Mouse (Mus musculus) limb, embryonic 10.5 days (tissue): ENCODE measurements around the gene Rtf1. TPM values are rescaled to one million over a fixed set of nuclear protein-coding genes. Genes with fewer than 3 reads are reported as not detected.

Source experiments
- DNase-seq: peaks from one replicate; pipeline ENCODE4 v3.0.0-alpha.2; 2017; ENCODE audit warnings: low spot score
- H3K27ac ChIP-seq: fragments of 300-500 bp; sonication (generic); 2 replicates; pipeline ENCODE4 v1.5.1; 2016; ENCODE audit warnings: mild to moderate bottlenecking
- H3K27me3 ChIP-seq: fragments of 300-500 bp; sonication (generic); 2 replicates; pipeline ENCODE4 v1.6.1; 2016; ENCODE audit warnings: low read depth, mild to moderate bottlenecking; ENCODE audit not compliant: poor library complexity, severe bottlenecking
- H3K36me3 ChIP-seq: fragments of 300-500 bp; sonication (generic); 2 replicates; pipeline ENCODE4 v1.6.1; 2016; ENCODE audit warnings: mild to moderate bottlenecking, moderate library complexity
- H3K4me1 ChIP-seq: fragments of 300-500 bp; sonication (generic); 2 replicates; pipeline ENCODE4 v1.6.1; 2016
- H3K4me3 ChIP-seq: fragments of 300-500 bp; sonication (generic); 2 replicates; pipeline ENCODE4 v1.5.1; 2016; ENCODE audit warnings: mild to moderate bottlenecking, moderate library complexity
- H3K9me3 ChIP-seq: fragments of 300-500 bp; sonication (generic); replicated peaks from 2 replicates; pipeline ENCODE4 v1.6.1; 2016; ENCODE audit warnings: mild to moderate bottlenecking
- whole genome bisulfite sequencing: fragments of 180-500 bp; shearing (Covaris S2); methylation state at CpG from one replicate; pipeline ENCODE4 v1.1.7; 2016; 5-methylcytosine and 5-hydroxymethylcytosine counted together
- polyA plus RNA-seq: library from polyadenylated mRNA; unstranded; fragments of >200 nt; fragmentation: Nextera tagmentation; extraction: Ambion mirVana; gene quantifications from 2 replicates; pipeline ENCODE4 v1.2.1, GENCODE M21; 2016

Rtf1 gene
- polyA plus RNA-seq, 1 experiment from 2014 or later, result 65.4 TPM

DNA sequence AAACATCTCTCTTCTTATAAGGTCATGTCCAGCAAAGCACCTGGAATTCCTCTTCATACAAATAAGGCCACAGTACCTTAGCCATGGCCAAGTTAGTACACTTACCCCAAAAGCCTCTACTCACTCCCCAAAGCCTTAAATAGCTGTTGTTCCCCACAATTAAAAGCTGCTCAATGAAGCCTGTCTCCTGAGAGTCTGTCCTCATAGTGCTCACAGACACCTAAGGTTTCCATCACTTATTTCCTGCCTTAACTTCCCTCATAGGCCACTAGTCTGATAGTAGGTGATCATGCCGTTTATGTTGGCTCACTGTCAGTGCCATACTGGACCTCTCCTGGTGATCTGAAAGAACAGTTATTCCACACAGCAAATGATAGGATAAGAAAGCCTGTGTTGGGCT, 87.4 kb downstream of the Rtf1 start:
- no peak overlapping the region for H3K4me3 ChIP-seq
- H3K27me3 ChIP-seq, result peaks cover 54% of the 10 kb centered on the region
- no peaks in the 10 kb centered on the region for H3K9me3 ChIP-seq
- no peak overlapping the region for H3K27ac ChIP-seq
- WGBS, result 71% methylated on average over 1 of the region's 1 CpGs
- H3K36me3 ChIP-seq, result peaks cover 40% of the 10 kb centered on the region
- peaks cover 20% of the 10 kb centered on the region for H3K4me1 ChIP-seq
- DNase-seq, result no peak

GRCm38 (mm10) chr2:119763924-119764323, 89.1 kb downstream of the Rtf1 start:
- peaks cover 38% of the 10 kb centered on the region for H3K27me3 ChIP-seq
- DNase-seq, result no peak
- peaks cover 52% of the 10 kb centered on the region for H3K36me3 ChIP-seq
- peaks cover 4% of the 10 kb centered on the region for H3K4me1 ChIP-seq
- 85% methylated on average over 4 of the region's 4 CpGs for WGBS
- H3K9me3 ChIP-seq, result no peaks in the 10 kb centered on the region
- no peak overlapping the region for H3K4me3 ChIP-seq
- no peak overlapping the region for H3K27ac ChIP-seq

DNA sequence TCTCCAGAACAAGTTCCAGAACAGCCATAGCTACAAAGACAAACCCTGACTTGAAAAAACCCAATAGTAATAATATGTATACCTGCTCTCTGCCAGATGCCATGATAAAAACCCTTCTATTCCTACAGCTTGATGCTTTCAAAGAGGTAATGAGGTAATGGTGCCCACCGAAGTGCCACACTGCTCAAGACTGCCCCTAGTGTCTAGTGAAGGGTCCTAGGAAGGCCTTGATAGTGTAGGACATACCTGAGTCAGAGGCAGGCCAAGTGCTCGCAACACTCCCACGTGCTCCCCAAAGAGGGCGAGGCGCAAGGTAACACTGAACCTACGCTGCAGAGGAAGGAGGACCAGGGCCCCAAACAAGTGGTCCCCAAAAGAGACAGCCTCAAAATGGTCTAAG, 92.4 kb downstream of the Rtf1 start:
- H3K9me3 ChIP-seq, result no peaks in the 10 kb centered on the region
- H3K4me3 ChIP-seq, result no peak overlapping the region
- DNase-seq, result no peak
- no peaks in the 10 kb centered on the region for H3K4me1 ChIP-seq
- peaks cover 85% of the 10 kb centered on the region for H3K36me3 ChIP-seq
- 94% methylated on average over 6 of the region's 6 CpGs for WGBS
- H3K27me3 ChIP-seq, result peaks cover 5% of the 10 kb centered on the region
- no peak overlapping the region for H3K27ac ChIP-seq

Other genes starting within 250 kb of the Rtf1 start
- gene Ino80, start 197.4 kb upstream of the Rtf1 start, polyA plus RNA-seq, result 3.1 and 3.8 TPM in 2 replicates
- gene Exd1, start 127.4 kb upstream of the Rtf1 start, polyA plus RNA-seq, result 0.44 and 0.67 TPM in 2 replicates
- 46.9 and 57.3 TPM in 2 replicates for gene Chp1, start 127.4 kb upstream of the Rtf1 start, polyA plus RNA-seq
- gene Nusap1, start 56.8 kb upstream of the Rtf1 start, polyA plus RNA-seq, result 57.9 and 67.9 TPM in 2 replicates
- gene Oip5, start 56.6 kb upstream of the Rtf1 start, polyA plus RNA-seq, result 35.4 and 38.7 TPM in 2 replicates
- gene Ndufaf1, start 12.2 kb upstream of the Rtf1 start, polyA plus RNA-seq, result 53.1 and 56.5 TPM in 2 replicates
- 0.55 and 0.65 TPM in 2 replicates for gene Itpka, start 67.3 kb downstream of the Rtf1 start, polyA plus RNA-seq
- gene Ltk, start 85.4 kb downstream of the Rtf1 start, polyA plus RNA-seq, result not detected in 2 replicates
- 42.0 and 46.3 TPM in 2 replicates for gene Rpap1, start 112.5 kb downstream of the Rtf1 start, polyA plus RNA-seq
- 22.7 and 30.0 TPM in 2 replicates for gene Tyro3, start 122.7 kb downstream of the Rtf1 start, polyA plus RNA-seq
- 27.5 and 28.0 TPM in 2 replicates for gene Mga, start 222.2 kb downstream of the Rtf1 start, polyA plus RNA-seq